Mouse (Mus musculus): ENCODE data around the gene Enox1.

DNA sequence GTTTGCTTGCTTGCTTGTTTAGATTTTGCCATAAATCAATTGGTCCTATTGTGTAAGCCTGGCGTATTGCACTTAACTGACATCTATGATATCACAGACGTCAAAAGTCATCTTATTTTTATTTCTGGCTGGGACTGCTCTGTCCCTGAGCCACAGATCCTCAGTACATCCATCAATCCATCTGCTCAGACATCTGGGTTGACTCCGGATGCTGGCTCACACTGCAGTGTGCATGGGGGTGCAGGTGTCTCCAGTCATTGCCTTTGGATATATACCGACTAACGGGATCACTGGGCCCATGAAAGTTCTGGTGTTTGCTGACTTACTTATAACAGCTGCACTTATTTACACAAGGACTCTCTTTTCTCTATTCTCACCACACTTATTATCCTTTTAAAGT is 419.8 kb downstream of the Enox1 start:
- TF ChIP-seq CTCF (conservative IDR thresholded peaks at IDR 0.05; ENCODE audit: low read length) (no peak), POU5F1 (IDR thresholded peaks at IDR 0.05; ENCODE audit: borderline replicate concordance, low read length) (no peak)
